Mouse (Mus musculus): ENCODE results near the gene Foxn3.

The Foxn3 gene

GRCm38 (mm10) chr12:99462302-99462701 lies 101.1 kb downstream of the Foxn3 start:
- no peak for DNase-seq

- DNase-seq: no peak
These were observed 105.7 kb downstream of the Foxn3 start for GRCm38 (mm10) chr12:99457521-99458205.

- no peak for DNase-seq
These were observed 107.8 kb downstream of the Foxn3 start for GRCm38 (mm10) chr12:99455580-99455979.

- DNase-seq: no peak
These were observed 109.0 kb downstream of the Foxn3 start for GRCm38 (mm10) chr12:99454394-99454793.

GRCm38 (mm10) chr12:99453797-99454196 lies 109.6 kb downstream of the Foxn3 start:
- DNase-seq: no peak

- DNase-seq: no peak
These were observed 113.3 kb downstream of the Foxn3 start for GRCm38 (mm10) chr12:99450076-99450475.

GRCm38 (mm10) chr12:99447791-99448190 lies 115.6 kb downstream of the Foxn3 start:
- DNase-seq: no peak

- DNase-seq: peak; percentile 40
These were observed 118.2 kb downstream of the Foxn3 start for GRCm38 (mm10) chr12:99445018-99445674.

GRCm38 (mm10) chr12:99442819-99443218 lies 120.6 kb downstream of the Foxn3 start:
- no peak for DNase-seq

- no peak for DNase-seq
These were observed 122.4 kb downstream of the Foxn3 start for GRCm38 (mm10) chr12:99440953-99441352.

- no peak for DNase-seq
These were observed 123.4 kb downstream of the Foxn3 start for GRCm38 (mm10) chr12:99440022-99440421.

GRCm38 (mm10) chr12:99435189-99435588 lies 128.2 kb downstream of the Foxn3 start:
- no peak for DNase-seq

GRCm38 (mm10) chr12:99433402-99433801 lies 130.0 kb downstream of the Foxn3 start:
- no peak for DNase-seq

GRCm38 (mm10) chr12:99431541-99431940 lies 131.8 kb downstream of the Foxn3 start:
- DNase-seq: no peak

GRCm38 (mm10) chr12:99430992-99431391 lies 132.4 kb downstream of the Foxn3 start:
- DNase-seq: no peak

GRCm38 (mm10) chr12:99429101-99429500 lies 134.3 kb downstream of the Foxn3 start:
- no peak for DNase-seq

GRCm38 (mm10) chr12:99426207-99426916 lies 137.0 kb downstream of the Foxn3 start:
- DNase-seq: peak; percentile 76

- no peak for DNase-seq
These were observed 144.0 kb downstream of the Foxn3 start for GRCm38 (mm10) chr12:99419396-99419760.

GRCm38 (mm10) chr12:99418476-99419395 lies 144.6 kb downstream of the Foxn3 start:
- no peak for DNase-seq

GRCm38 (mm10) chr12:99417885-99418284 lies 145.5 kb downstream of the Foxn3 start:
- no peak for DNase-seq

GRCm38 (mm10) chr12:99415538-99415937 lies 147.8 kb downstream of the Foxn3 start:
- DNase-seq: no peak

GRCm38 (mm10) chr12:99412496-99412895 lies 150.9 kb downstream of the Foxn3 start:
- no peak for DNase-seq

GRCm38 (mm10) chr12:99412034-99412433 lies 151.3 kb downstream of the Foxn3 start:
- DNase-seq: peak; percentile 79
